Mouse (Mus musculus): ENCODE measurements around the gene Armc6. TPM values are rescaled to one million over a fixed set of nuclear protein-coding genes. Genes with fewer than 3 reads are reported as not detected.

Gene Armc6
- polyA plus RNA-seq, 1 experiment from 2014 or later, result 22.1 TPM

GRCm38 (mm10) chr8:70212112-70213055 lies 21.9 kb downstream of the Armc6 start, which contains the start of gene Slc25a42:
TSS of gene Slc25a42 (minus strand) at chr8:70212305.
- Histone ChIP-seq H3K9me3 (replicated peaks; ENCODE audit: control insufficient read depth, low read length) (no peaks in the 10 kb centered on the region), H3K4me3 (ENCODE audit: low read length) (peak within 1 kb of the TSS; percentile 65), H3K36me3 (ENCODE audit: control insufficient read depth, insufficient read depth) (no peaks in the 10 kb centered on the region), H3K27me3 (ENCODE audit: control insufficient read depth, insufficient read depth, low read length) (no peaks in the 10 kb centered on the region), H3K4me1 (ENCODE audit: control insufficient read depth, insufficient read depth, low read length) (peaks cover 15% of the 10 kb centered on the region), H3K9ac (ENCODE audit: low read length) (peak within 1 kb of the TSS; percentile 69), H3K27ac (ENCODE audit: low read length) (peak within 1 kb of the TSS; percentile 72), H3K4me2 (ENCODE audit: low read depth, low read length) (peak within 1 kb of the TSS; percentile 68)
- under 1% methylated on average over 66 of the region's 66 CpGs for WGBS
- peak; percentile 96 for ATAC-seq (replicated peaks; ENCODE audit: extremely low read depth, insufficient read depth, low FRiP score)

GRCm38 (mm10) chr8:70211726-70212111 lies 22.5 kb downstream of the Armc6 start:
- WGBS, result 2% methylated on average over 31 of the region's 31 CpGs
- no peaks in the 10 kb centered on the region for H3K27me3 ChIP-seq (ENCODE audit: control insufficient read depth, insufficient read depth, low read length)
- no peaks in the 10 kb centered on the region for H3K9me3 ChIP-seq (replicated peaks; ENCODE audit: control insufficient read depth, low read length)
- H3K9ac ChIP-seq (ENCODE audit: low read length), result peak overlapping the region; percentile 69
- H3K36me3 ChIP-seq (ENCODE audit: control insufficient read depth, insufficient read depth), result no peaks in the 10 kb centered on the region
- H3K4me1 ChIP-seq (ENCODE audit: control insufficient read depth, insufficient read depth, low read length), result peaks cover 14% of the 10 kb centered on the region
- peak overlapping the region; percentile 65 for H3K4me3 ChIP-seq (ENCODE audit: low read length)
- no peak for ATAC-seq (replicated peaks; ENCODE audit: extremely low read depth, insufficient read depth, low FRiP score)
- H3K4me2 ChIP-seq (ENCODE audit: low read depth, low read length), result peak overlapping the region; percentile 68
- peak overlapping the region; percentile 53; the same call in 1 of the 2 replicates for H3K27ac ChIP-seq (ENCODE audit: low read length)

GRCm38 (mm10) chr8:70211275-70211674 lies 23.0 kb downstream of the Armc6 start:
- ATAC-seq (replicated peaks; ENCODE audit: extremely low read depth, insufficient read depth, low FRiP score), result no peak
- Histone ChIP-seq H3K4me1 (ENCODE audit: control insufficient read depth, insufficient read depth, low read length) (peaks cover 11% of the 10 kb centered on the region), H3K4me3 (ENCODE audit: low read length) (peak overlapping the region; percentile 65), H3K9me3 (replicated peaks; ENCODE audit: control insufficient read depth, low read length) (no peaks in the 10 kb centered on the region), H3K27me3 (ENCODE audit: control insufficient read depth, insufficient read depth, low read length) (no peaks in the 10 kb centered on the region), H3K27ac (ENCODE audit: low read length) (no peak overlapping the region), H3K36me3 (ENCODE audit: control insufficient read depth, insufficient read depth) (no peaks in the 10 kb centered on the region), H3K9ac (ENCODE audit: low read length) (peak overlapping the region; percentile 69), H3K4me2 (ENCODE audit: low read depth, low read length) (peak overlapping the region; percentile 68)
- 61% methylated on average over 1 of the region's 1 CpGs for WGBS

GRCm38 (mm10) chr8:70210538-70210937 lies 23.7 kb downstream of the Armc6 start:
- Histone ChIP-seq H3K27me3 (ENCODE audit: control insufficient read depth, insufficient read depth, low read length) (no peaks in the 10 kb centered on the region), H3K4me1 (ENCODE audit: control insufficient read depth, insufficient read depth, low read length) (peaks cover 11% of the 10 kb centered on the region), H3K27ac (ENCODE audit: low read length) (peak overlapping the region; percentile 56), H3K9ac (ENCODE audit: low read length) (peak overlapping the region; percentile 47; the same call in 1 of the 2 replicates), H3K9me3 (replicated peaks; ENCODE audit: control insufficient read depth, low read length) (no peaks in the 10 kb centered on the region), H3K4me3 (ENCODE audit: low read length) (peak overlapping the region; percentile 9; the same call in 1 of the 2 replicates), H3K4me2 (ENCODE audit: low read depth, low read length) (peak overlapping the region; percentile 68), H3K36me3 (ENCODE audit: control insufficient read depth, insufficient read depth) (no peaks in the 10 kb centered on the region)
- WGBS, result 17% methylated on average over 8 of the region's 8 CpGs
- ATAC-seq (replicated peaks; ENCODE audit: extremely low read depth, insufficient read depth, low FRiP score), result no peak

GRCm38 (mm10) chr8:70208130-70208529 lies 26.1 kb downstream of the Armc6 start:
- Histone ChIP-seq H3K27ac (ENCODE audit: low read length) (no peak overlapping the region), H3K9ac (ENCODE audit: low read length) (no peak overlapping the region)
- 46% methylated on average over 1 of the region's 1 CpGs for WGBS

GRCm38 (mm10) chr8:70204757-70205156 lies 29.5 kb downstream of the Armc6 start:
- Histone ChIP-seq H3K27me3 (ENCODE audit: control insufficient read depth, insufficient read depth, low read length) (no peaks in the 10 kb centered on the region), H3K4me2 (ENCODE audit: low read depth, low read length) (no peak overlapping the region), H3K9me3 (replicated peaks; ENCODE audit: control insufficient read depth, low read length) (no peaks in the 10 kb centered on the region), H3K9ac (ENCODE audit: low read length) (no peak overlapping the region), H3K4me1 (ENCODE audit: control insufficient read depth, insufficient read depth, low read length) (peaks cover 8% of the 10 kb centered on the region; the same call in 1 of the 2 replicates), H3K36me3 (ENCODE audit: control insufficient read depth, insufficient read depth) (no peaks in the 10 kb centered on the region), H3K27ac (ENCODE audit: low read length) (peak overlapping the region; percentile 78), H3K4me3 (ENCODE audit: low read length) (no peak overlapping the region)
- WGBS, result 33% methylated on average over 1 of the region's 1 CpGs
- ATAC-seq (replicated peaks; ENCODE audit: extremely low read depth, insufficient read depth, low FRiP score), result no peak

More at GRCm38 (mm10) chr8:70208130-70208529, 26.1 kb downstream of the Armc6 start:
- no peak overlapping the region for H3K4me2 ChIP-seq (ENCODE audit: low read depth, low read length)
- ATAC-seq (replicated peaks; ENCODE audit: extremely low read depth, insufficient read depth, low FRiP score), result no peak
- no peaks in the 10 kb centered on the region for H3K36me3 ChIP-seq (ENCODE audit: control insufficient read depth, insufficient read depth)
- no peak overlapping the region for H3K4me3 ChIP-seq (ENCODE audit: low read length)
- H3K9me3 ChIP-seq (replicated peaks; ENCODE audit: control insufficient read depth, low read length), result no peaks in the 10 kb centered on the region
- peaks cover 9% of the 10 kb centered on the region for H3K4me1 ChIP-seq (ENCODE audit: control insufficient read depth, insufficient read depth, low read length)
- no peaks in the 10 kb centered on the region for H3K27me3 ChIP-seq (ENCODE audit: control insufficient read depth, insufficient read depth, low read length)

- no peak overlapping the region for H3K4me3 ChIP-seq (ENCODE audit: low read length)
- H3K9me3 ChIP-seq (replicated peaks; ENCODE audit: control insufficient read depth, low read length), result no peaks in the 10 kb centered on the region
- no peak overlapping the region for H3K27ac ChIP-seq (ENCODE audit: low read length)
- WGBS, result 77% methylated on average over 4 of the region's 4 CpGs
- no peak overlapping the region for H3K4me2 ChIP-seq (ENCODE audit: low read depth, low read length)
- H3K4me1 ChIP-seq (ENCODE audit: control insufficient read depth, insufficient read depth, low read length), result peaks cover 8% of the 10 kb centered on the region; the same call in 1 of the 2 replicates
- H3K36me3 ChIP-seq (ENCODE audit: control insufficient read depth, insufficient read depth), result no peaks in the 10 kb centered on the region
- ATAC-seq (replicated peaks; ENCODE audit: extremely low read depth, insufficient read depth, low FRiP score), result no peak
- H3K9ac ChIP-seq (ENCODE audit: low read length), result no peak overlapping the region
- H3K27me3 ChIP-seq (ENCODE audit: control insufficient read depth, insufficient read depth, low read length), result no peaks in the 10 kb centered on the region
Observed at GRCm38 (mm10) chr8:70203072-70203471, 31.2 kb downstream of the Armc6 start.

- no peak overlapping the region for H3K27ac ChIP-seq (ENCODE audit: low read length)
- no peaks in the 10 kb centered on the region for H3K9me3 ChIP-seq (replicated peaks; ENCODE audit: control insufficient read depth, low read length)
- H3K4me1 ChIP-seq (ENCODE audit: control insufficient read depth, insufficient read depth, low read length), result peaks cover 8% of the 10 kb centered on the region; the same call in 1 of the 2 replicates
- H3K4me3 ChIP-seq (ENCODE audit: low read length), result no peak overlapping the region
- H3K4me2 ChIP-seq (ENCODE audit: low read depth, low read length), result no peak overlapping the region
- no peak overlapping the region for H3K9ac ChIP-seq (ENCODE audit: low read length)
- no peaks in the 10 kb centered on the region for H3K27me3 ChIP-seq (ENCODE audit: control insufficient read depth, insufficient read depth, low read length)
- H3K36me3 ChIP-seq (ENCODE audit: control insufficient read depth, insufficient read depth), result no peaks in the 10 kb centered on the region
- WGBS, result 45% methylated on average over 3 of the region's 3 CpGs
- ATAC-seq (replicated peaks; ENCODE audit: extremely low read depth, insufficient read depth, low FRiP score), result no peak
Observed at GRCm38 (mm10) chr8:70201417-70201816, 32.8 kb downstream of the Armc6 start.

- Histone ChIP-seq H3K27ac (ENCODE audit: low read length) (0 out of 2 replicates have a peak overlapping the region, but pooled peaks have one; percentile 6), H3K4me2 (ENCODE audit: low read depth, low read length) (no peak overlapping the region), H3K27me3 (ENCODE audit: control insufficient read depth, insufficient read depth, low read length) (no peaks in the 10 kb centered on the region), H3K9ac (ENCODE audit: low read length) (no peak overlapping the region), H3K9me3 (replicated peaks; ENCODE audit: control insufficient read depth, low read length) (no peaks in the 10 kb centered on the region), H3K4me1 (ENCODE audit: control insufficient read depth, insufficient read depth, low read length) (peaks cover 8% of the 10 kb centered on the region; the same call in 1 of the 2 replicates), H3K36me3 (ENCODE audit: control insufficient read depth, insufficient read depth) (no peaks in the 10 kb centered on the region), H3K4me3 (ENCODE audit: low read length) (no peak overlapping the region)
- 61% methylated on average over 5 of the region's 5 CpGs for WGBS
- no peak for ATAC-seq (replicated peaks; ENCODE audit: extremely low read depth, insufficient read depth, low FRiP score)
Observed at GRCm38 (mm10) chr8:70200098-70200681, 34.1 kb downstream of the Armc6 start.
